Mouse (Mus musculus) 3T3-L1 (cell line): ENCODE data around the gene Hcfc1r1.

ENCODE experiments used
- DNase-seq: peaks from one replicate; pipeline ENCODE4 v3.0.0-alpha.2; 2015; ENCODE audit warnings: low read depth, low spot score

Hcfc1r1 gene

DNA sequence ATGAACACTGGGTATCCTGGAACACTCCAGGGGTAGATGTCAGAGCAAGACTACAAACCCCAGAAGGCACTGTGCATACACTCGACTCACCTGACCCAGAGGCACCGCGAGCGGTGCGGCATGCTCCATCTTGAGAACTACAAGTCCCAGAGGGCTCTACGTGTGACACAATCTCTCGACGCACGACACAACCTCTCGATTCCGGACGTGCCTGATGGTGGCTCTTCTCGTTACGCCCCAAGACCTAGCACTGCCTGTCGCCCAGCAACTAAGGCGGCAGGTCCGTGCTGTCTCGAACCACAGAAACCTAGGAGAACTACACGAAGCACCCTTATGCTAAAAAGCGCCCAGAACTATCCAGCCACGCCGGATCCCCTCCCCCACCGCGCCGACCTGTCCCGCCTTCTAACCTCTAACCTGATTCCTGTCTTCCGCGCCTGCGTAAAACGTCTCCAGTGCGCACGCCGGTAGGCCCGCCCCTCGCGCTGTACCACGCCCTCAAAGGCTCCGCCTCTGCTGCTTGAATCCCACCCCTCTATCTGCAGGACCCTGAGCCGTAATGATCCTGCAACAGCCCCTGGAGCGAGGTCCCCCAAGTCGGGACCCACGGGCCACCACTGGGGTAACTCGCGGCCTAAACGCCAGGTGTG is at the start of gene Hcfc1r1, which contains the start of gene Thoc6:
Gene Hcfc1r1, plus strand, starts transcription at position 173 of the 650 bp plus-strand sequence.
Gene Thoc6, minus strand, starts transcription at position 459 of the 650 bp plus-strand sequence.
- peak; percentile 97 for DNase-seq

DNA sequence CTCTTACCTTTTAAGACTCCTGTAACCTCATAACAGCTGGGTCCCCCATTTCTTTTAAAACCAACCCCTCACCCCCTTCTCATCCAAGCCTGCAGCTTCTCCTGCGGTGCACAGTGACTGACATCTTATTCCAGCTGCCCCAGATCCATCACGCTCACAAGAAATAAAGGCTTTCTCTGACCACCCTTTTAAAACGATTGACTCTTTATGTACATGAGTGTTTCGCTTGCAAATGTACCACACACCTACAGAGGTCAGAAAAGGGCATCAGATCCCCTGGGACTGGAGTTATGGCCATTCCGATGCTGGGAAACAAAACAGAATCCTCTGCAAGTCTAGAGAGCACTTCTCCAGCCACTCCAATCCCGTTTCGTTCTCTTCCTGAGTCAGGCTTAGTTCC is 45.6 kb upstream of the Hcfc1r1 start:
- no peak for DNase-seq

- peak; percentile 83 for DNase-seq
Observed at GRCm38 (mm10) chr17:23630195-23631020, 43.0 kb upstream of the Hcfc1r1 start.

DNA sequence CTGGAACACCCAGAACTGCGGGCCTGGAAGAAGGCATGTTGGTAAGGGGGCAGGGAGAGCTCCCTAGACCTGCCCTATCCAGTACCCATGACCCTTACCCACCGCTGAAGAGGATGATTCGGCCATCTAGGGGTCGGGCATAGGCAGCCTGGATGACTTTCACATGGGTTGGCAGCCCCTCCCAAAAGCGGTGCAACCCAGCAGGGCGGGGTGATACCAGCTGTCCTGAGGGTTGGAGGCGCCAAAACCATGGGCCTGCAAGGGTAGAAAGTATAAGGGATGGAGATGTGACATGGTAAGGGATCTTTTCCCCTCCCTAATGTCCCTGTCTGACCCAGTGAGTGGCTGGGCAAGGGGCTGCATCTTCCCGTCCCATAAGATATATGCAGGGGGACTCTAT is 42.2 kb upstream of the Hcfc1r1 start:
- DNase-seq: no peak

DNA sequence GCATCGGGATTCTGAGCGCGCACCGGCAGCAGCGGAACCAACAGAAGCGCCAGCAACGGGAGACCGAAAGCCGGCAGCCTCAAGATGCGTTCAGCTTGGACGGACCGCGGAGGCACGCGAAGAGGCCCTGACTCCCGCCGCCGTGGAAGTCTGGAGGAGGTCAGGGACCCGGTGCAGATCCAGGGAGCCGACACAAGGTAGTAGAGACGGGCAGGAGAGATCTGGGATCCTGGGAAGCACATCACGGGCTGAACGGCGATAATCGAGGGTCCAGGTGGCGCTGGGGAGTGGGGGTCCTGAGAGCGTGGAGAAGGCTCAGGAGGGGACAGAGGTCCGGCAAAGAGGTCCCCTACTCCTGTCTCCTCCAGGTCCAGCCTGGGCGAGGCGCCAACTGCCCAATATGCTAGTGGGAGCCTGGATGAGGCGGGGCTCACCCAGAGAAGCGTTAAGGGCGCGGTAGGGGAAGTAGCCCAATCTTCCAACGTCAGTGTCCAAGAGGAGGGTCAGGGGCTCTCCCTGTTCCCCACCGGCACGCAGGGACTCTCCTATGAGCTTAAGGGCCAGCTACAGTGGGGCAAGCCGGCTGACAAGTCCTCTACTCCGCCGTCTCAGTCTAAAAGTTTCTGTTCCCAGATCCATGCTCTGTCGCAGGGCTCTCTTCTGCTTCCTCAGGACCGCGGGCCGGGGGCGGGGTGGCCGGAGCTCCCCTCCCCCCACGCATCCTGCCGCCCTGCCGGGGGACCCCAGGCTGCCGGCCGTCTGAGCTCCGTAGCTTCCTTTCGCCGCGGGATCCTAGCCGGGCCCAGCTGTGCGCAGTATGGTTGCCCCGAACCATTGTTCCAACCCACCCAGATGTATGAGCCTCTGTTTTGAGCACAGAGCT is 28.5 kb upstream of the Hcfc1r1 start, which contains the start of gene Mmp25:
Gene Mmp25, minus strand, starts transcription at position 665 of the 883 bp plus-strand sequence.
- DNase-seq: no peak

- DNase-seq: no peak
Observed at GRCm38 (mm10) chr17:23645894-23646293, 27.5 kb upstream of the Hcfc1r1 start.

DNA sequence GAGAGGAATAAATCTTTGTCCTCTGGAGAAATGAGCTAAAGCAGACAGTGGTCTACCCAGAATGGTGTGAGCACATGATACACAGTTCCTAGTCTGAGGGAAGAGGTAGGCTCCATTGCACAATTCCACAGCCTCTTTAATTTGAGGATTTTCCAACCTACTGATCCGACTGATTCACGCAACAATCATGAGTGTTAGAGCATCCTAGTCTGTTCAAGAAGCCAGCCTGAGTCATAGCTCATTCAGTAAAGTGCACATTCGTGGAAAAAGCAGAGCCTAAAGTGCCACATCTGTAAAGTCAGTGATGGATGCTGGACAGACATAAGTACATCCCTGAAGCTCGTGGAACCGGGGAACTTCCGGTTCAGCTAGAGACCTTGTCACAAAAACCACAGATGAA is 22.0 kb upstream of the Hcfc1r1 start:
- peak; percentile 55 for DNase-seq

DNA sequence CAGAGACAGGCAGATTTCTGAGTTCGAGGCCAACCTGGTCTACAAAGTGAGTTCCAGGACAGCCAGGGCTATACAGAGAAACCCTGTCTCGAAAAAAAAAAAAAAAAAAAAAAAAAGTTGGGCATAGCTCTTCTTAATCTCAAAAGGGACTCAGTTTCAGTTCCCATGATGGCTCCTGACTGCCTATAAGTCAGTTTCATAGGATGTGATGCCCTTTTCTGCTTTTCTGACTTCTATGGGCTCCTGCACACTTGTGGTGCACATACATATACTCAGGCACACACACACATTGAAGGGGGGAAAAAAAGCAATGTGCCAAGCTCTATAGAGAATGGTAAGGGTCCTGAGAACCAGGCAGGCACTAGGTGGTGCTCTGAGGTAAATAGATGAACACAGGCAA is 20.1 kb upstream of the Hcfc1r1 start:
- DNase-seq: no peak

DNA sequence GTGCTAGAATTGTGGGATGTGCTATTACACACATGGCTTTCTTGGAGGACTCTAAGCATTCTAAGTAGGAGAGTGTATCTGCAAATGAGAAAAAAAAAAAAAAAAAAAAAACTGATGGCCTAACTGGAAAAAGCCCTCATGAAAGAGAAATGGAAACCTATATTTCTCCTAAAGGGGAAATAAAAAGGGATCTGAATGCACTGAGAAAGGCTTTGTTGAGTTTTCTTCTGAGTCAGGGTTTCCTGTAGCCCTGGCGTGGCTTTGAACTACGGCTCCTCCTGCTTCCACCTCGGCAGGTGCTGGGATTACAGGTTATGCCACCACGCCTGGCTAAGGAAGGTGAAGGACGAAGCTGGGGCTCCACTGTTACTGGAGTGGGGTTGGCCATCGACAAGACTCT is 19.4 kb upstream of the Hcfc1r1 start:
- DNase-seq: no peak

DNA sequence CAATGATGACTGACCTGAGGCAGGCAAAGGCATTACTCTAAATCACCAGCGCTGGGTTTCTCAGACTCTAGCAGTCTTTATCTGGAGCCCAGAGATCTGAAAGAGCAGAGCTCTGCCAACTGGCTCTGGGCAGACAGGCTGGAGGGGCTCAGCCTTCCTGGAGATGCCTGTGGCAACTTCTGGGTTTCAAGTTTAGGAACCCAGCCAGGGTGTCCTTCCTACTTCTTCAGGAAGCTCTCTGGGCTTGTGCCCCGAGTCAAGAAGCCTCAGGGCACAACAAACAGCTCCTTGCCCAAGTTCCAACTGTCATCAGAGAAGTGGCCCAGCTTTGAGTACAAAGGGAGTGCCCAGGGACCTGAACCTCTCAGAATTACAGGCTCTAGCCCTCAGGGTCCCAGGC is 19.0 kb upstream of the Hcfc1r1 start:
- no peak for DNase-seq

DNA sequence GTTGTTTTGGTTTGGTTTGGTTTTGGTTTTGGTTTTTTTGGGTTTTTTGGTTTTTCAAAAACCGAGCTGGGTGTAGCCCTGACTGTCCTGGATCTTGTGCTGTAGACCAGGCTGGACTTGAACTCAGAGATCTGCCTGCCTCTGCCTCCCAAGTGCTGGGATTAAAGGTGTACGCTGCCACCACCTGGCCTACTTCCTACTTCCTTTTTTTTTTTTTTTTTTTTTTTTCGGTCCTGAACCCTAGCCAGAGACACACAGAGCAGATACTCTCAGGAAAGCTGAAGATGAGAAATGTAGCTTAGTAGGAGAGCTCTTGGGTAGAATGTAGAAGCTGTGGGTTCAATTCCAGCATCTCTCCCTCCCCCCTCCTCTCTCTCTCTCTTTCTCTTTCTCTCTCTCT is 14.9 kb upstream of the Hcfc1r1 start:
- DNase-seq: no peak

- DNase-seq: no peak
Observed at GRCm38 (mm10) chr17:23660117-23660875, 13.1 kb upstream of the Hcfc1r1 start, which contains the start of gene Bicdl2. Bicdl2 (plus strand) TSS chr17:23660506.

DNA sequence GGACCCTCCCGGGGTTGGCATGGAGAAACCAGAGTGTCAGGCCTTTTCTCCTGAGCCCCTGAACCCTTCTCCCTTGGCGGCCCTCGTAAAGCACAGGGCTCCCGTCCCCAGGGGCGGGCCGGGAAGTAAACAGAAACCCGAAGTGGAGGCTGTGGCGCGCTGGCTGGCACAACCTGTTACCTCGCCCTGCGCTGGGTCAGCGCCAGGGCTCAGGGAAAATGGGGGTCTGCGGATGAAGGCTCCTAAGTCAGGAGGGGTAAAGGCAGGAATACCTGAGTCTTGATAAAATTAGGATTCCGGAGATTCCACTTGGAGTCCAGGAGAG is 12.6 kb upstream of the Hcfc1r1 start:
- DNase-seq: no peak

GRCm38 (mm10) chr17:23661526-23661925 is 11.9 kb upstream of the Hcfc1r1 start:
- DNase-seq: no peak

GRCm38 (mm10) chr17:23664556-23665021 is 8.8 kb upstream of the Hcfc1r1 start:
- peak; percentile 72 for DNase-seq

DNA sequence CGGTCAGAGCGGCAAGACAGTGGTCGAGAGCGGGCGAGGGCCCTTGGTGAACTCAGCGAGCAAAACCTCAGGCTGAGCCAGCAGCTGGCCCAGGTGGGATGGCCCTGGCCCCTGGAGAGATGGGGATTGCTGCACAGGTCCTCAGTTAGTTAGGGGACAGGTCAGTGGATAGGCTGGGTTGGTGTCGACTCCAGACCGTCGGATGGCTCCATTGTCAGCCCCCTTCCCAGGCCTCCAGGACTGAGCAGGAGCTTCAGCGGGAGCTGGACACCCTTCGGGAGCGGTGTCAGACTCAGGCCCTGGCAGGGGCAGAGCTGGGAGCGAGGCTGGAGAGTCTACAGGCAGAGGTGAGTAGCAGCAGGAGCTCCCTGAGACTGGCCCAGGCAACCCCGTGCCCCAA is 7.9 kb upstream of the Hcfc1r1 start:
- no peak for DNase-seq

- DNase-seq: no peak
Observed at GRCm38 (mm10) chr17:23670516-23671074, 2.8 kb upstream of the Hcfc1r1 start.

DNA sequence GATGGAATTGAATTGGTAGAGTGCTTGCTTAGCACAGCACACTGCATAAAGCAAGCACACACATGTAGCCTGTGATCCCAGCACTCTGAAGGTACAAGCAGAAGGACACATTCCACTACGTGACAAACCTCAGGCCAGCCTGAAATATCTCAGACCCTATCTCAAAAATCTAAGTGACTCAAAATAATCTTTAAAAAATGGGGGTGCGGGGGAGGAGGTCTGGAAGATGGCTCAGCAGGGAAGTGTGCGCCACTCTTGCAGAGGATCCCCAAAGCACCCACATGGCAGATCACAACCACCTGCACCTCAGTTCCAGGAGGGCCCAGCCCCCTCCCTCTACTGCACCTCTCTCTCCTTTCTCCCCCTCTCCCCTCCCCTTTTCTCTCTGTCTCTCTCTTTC is 1.9 kb upstream of the Hcfc1r1 start:
- DNase-seq: no peak

- no peak for DNase-seq
Observed at GRCm38 (mm10) chr17:23672761-23673160, 635 bp upstream of the Hcfc1r1 start.

- DNase-seq: peak; percentile 72
Observed at GRCm38 (mm10) chr17:23674271-23674952, 1.0 kb downstream of the Hcfc1r1 start.
